Mouse (Mus musculus) testis, adult 2 months (tissue): ENCODE measurements around the gene Cryl1. TPM values are rescaled to one million over a fixed set of nuclear protein-coding genes. Genes with fewer than 3 reads are reported as not detected.

ENCODE experiments used
- H3K27ac ChIP-seq: fragments of 200-500 bp; 2 replicates; pipeline ENCODE4 v1.5.1; 2012; ENCODE audit warnings: low read depth, low read length; ENCODE audit not compliant: control insufficient read depth, insufficient read depth
- H3K27me3 ChIP-seq: fragments of 200-500 bp; 2 replicates; pipeline ENCODE4 v1.6.1; 2012; ENCODE audit warnings: mild to moderate bottlenecking, low read length, moderate library complexity; ENCODE audit not compliant: control insufficient read depth, insufficient read depth
- H3K36me3 ChIP-seq: fragments of 200-500 bp; 2 replicates; pipeline ENCODE4 v1.6.1; 2012; ENCODE audit warnings: mild to moderate bottlenecking, low read length; ENCODE audit not compliant: control insufficient read depth, insufficient read depth
- H3K4me1 ChIP-seq: fragments of 200-500 bp; 2 replicates; pipeline ENCODE4 v1.6.1; 2012; ENCODE audit warnings: low read length; ENCODE audit not compliant: control insufficient read depth, insufficient read depth
- H3K4me3 ChIP-seq: fragments of 200-500 bp; 2 replicates; pipeline ENCODE4 v1.5.1; 2012; ENCODE audit warnings: low read depth, mild to moderate bottlenecking, low read length, moderate library complexity, mixed read lengths; ENCODE audit not compliant: control insufficient read depth
- CTCF ChIP-seq: fragments of 200-500 bp; IDR thresholded peaks from 2 replicates; pipeline ENCODE4 v1.5.1; 2012; ENCODE audit warnings: low read depth, mild to moderate bottlenecking, inconsistent platforms, low read length, moderate library complexity; ENCODE audit not compliant: control insufficient read depth, insufficient read depth, insufficient replicate concordance
- POLR2A ChIP-seq: fragments of 200-500 bp; IDR thresholded peaks from 2 replicates; pipeline ENCODE4 v1.6.1; 2012; ENCODE audit warnings: low read depth, mild to moderate bottlenecking, inconsistent platforms, low read length, moderate library complexity; ENCODE audit not compliant: control insufficient read depth
- polyA plus RNA-seq: library from polyadenylated mRNA; depleted of rRNA; stranded (reverse); fragments of >200 nt; gene quantifications from 2 replicates; pipeline ENCODE4 v1.2.3, GENCODE M21; 2012

Gene Cryl1
- polyA plus RNA-seq, 1 experiment, result 5.3 TPM

- H3K4me3 ChIP-seq, result peak overlapping the region; percentile 48
- H3K4me1 ChIP-seq, result peaks cover 5% of the 10 kb centered on the region
- H3K27me3 ChIP-seq, result no peaks in the 10 kb centered on the region
- TF ChIP-seq POLR2A, result no peak
- no peak for TF ChIP-seq CTCF
- H3K27ac ChIP-seq, result no peak overlapping the region
- no peaks in the 10 kb centered on the region for H3K36me3 ChIP-seq
These were observed 9.0 kb upstream of the Cryl1 start for GRCm38 (mm10) chr14:57407039-57407987.

GRCm38 (mm10) chr14:57402815-57403214, 4.5 kb upstream of the Cryl1 start:
- H3K27ac ChIP-seq, result no peak overlapping the region
- H3K4me1 ChIP-seq, result peaks cover 8% of the 10 kb centered on the region
- no peak overlapping the region for H3K4me3 ChIP-seq
- no peaks in the 10 kb centered on the region for H3K36me3 ChIP-seq
- TF ChIP-seq POLR2A (no peak), CTCF (no peak)
- H3K27me3 ChIP-seq, result no peaks in the 10 kb centered on the region

- Histone ChIP-seq H3K4me3 (peak overlapping the region; percentile 84; the same call in 1 of the 2 replicates), H3K27ac (peak overlapping the region; percentile 37; the same call in 1 of the 2 replicates), H3K4me1 (peaks cover 4% of the 10 kb centered on the region), H3K36me3 (no peaks in the 10 kb centered on the region), H3K27me3 (no peaks in the 10 kb centered on the region)
- no peak for TF ChIP-seq POLR2A
- TF ChIP-seq CTCF, result no peak
These were observed 591 bp upstream of the Cryl1 start for GRCm38 (mm10) chr14:57398813-57399427.

- TF ChIP-seq POLR2A (no peak), CTCF (no peak)
These were observed 1.1 kb downstream of the Cryl1 start for GRCm38 (mm10) chr14:57397221-57397620.

GRCm38 (mm10) chr14:57395470-57395869, 2.9 kb downstream of the Cryl1 start:
- H3K27ac ChIP-seq, result no peak overlapping the region
- no peaks in the 10 kb centered on the region for H3K27me3 ChIP-seq
- no peak overlapping the region for H3K4me3 ChIP-seq
- TF ChIP-seq CTCF (no peak), POLR2A (no peak)
- H3K4me1 ChIP-seq, result peaks cover 4% of the 10 kb centered on the region
- H3K36me3 ChIP-seq, result no peaks in the 10 kb centered on the region

More at GRCm38 (mm10) chr14:57397221-57397620, 1.1 kb downstream of the Cryl1 start:
- H3K4me1 ChIP-seq, result peaks cover 4% of the 10 kb centered on the region
- no peaks in the 10 kb centered on the region for H3K27me3 ChIP-seq
- no peak overlapping the region for H3K4me3 ChIP-seq
- no peaks in the 10 kb centered on the region for H3K36me3 ChIP-seq
- no peak overlapping the region for H3K27ac ChIP-seq

- Histone ChIP-seq H3K4me3 (no peak overlapping the region), H3K27ac (no peak overlapping the region), H3K4me1 (no peaks in the 10 kb centered on the region), H3K36me3 (no peaks in the 10 kb centered on the region), H3K27me3 (no peaks in the 10 kb centered on the region)
- TF ChIP-seq POLR2A, result no peak
- TF ChIP-seq CTCF, result no peak
These were observed 6.1 kb downstream of the Cryl1 start for GRCm38 (mm10) chr14:57392278-57392677.

- Histone ChIP-seq H3K4me1 (no peaks in the 10 kb centered on the region), H3K27ac (no peak overlapping the region), H3K4me3 (no peak overlapping the region), H3K36me3 (no peaks in the 10 kb centered on the region), H3K27me3 (no peaks in the 10 kb centered on the region)
- TF ChIP-seq POLR2A (no peak), CTCF (no peak)
These were observed 6.7 kb downstream of the Cryl1 start for GRCm38 (mm10) chr14:57391621-57392020.
